Mouse (Mus musculus) forebrain, embryonic 16.5 days (tissue): ENCODE measurements at regions not wholly inside any gene's neighbourhood (a gene's known extent, or its start where the extent isn't known, plus 50 kb on each side); places are given as distances from the start of the nearest gene placed in this dataset.

Experiments used
- ATAC-seq: fragments of 200-750 bp; cut with Nextera tagmentation; 2 replicates; pipeline ENCODE4 v1.8.0; 2017; ENCODE audit warnings: mild to moderate bottlenecking, moderate library complexity
- H3K27ac ChIP-seq: fragments of 300-500 bp; sonication (generic); 2 replicates; pipeline ENCODE4 v1.5.1; 2014; ENCODE audit warnings: low read length, control low read depth
- H3K27me3 ChIP-seq: fragments of 300-500 bp; sonication (generic); replicated peaks from 2 replicates; pipeline ENCODE4 v1.6.1; 2014; ENCODE audit warnings: low read length; ENCODE audit not compliant: control insufficient read depth, insufficient read depth
- H3K36me3 ChIP-seq: fragments of 300-500 bp; sonication (generic); 2 replicates; pipeline ENCODE4 v1.6.1; 2014; ENCODE audit not compliant: control insufficient read depth, insufficient read depth
- H3K4me1 ChIP-seq: fragments of 300-500 bp; sonication (generic); replicated peaks from 2 replicates; pipeline ENCODE4 v1.6.1; 2014; ENCODE audit warnings: low read length; ENCODE audit not compliant: control insufficient read depth, insufficient read depth
- H3K4me2 ChIP-seq: fragments of 300-500 bp; sonication (generic); 2 replicates; pipeline ENCODE4 v1.6.1; 2014; ENCODE audit warnings: mild to moderate bottlenecking, low read length, control low read depth
- H3K4me3 ChIP-seq: fragments of 300-500 bp; sonication (generic); replicated peaks from 2 replicates; pipeline ENCODE4 v1.5.1; 2014; ENCODE audit warnings: mild to moderate bottlenecking, low read length, control low read depth
- H3K9ac ChIP-seq: fragments of 300-500 bp; sonication (generic); replicated peaks from 2 replicates; pipeline ENCODE4 v1.6.1; 2014; ENCODE audit warnings: low read depth, low read length, control low read depth
- H3K9me3 ChIP-seq: fragments of 300-500 bp; sonication (generic); 2 replicates; pipeline ENCODE4 v1.6.1; 2016; ENCODE audit warnings: low read length; ENCODE audit not compliant: control insufficient read depth
- whole genome bisulfite sequencing: fragments of 180-500 bp; shearing (Covaris S2); extraction: QIAGEN DNeasy Blood & Tissue Kit; methylation state at CpG from one replicate; pipeline ENCODE4 v1.1.7; 2014; 5-methylcytosine and 5-hydroxymethylcytosine counted together

DNA sequence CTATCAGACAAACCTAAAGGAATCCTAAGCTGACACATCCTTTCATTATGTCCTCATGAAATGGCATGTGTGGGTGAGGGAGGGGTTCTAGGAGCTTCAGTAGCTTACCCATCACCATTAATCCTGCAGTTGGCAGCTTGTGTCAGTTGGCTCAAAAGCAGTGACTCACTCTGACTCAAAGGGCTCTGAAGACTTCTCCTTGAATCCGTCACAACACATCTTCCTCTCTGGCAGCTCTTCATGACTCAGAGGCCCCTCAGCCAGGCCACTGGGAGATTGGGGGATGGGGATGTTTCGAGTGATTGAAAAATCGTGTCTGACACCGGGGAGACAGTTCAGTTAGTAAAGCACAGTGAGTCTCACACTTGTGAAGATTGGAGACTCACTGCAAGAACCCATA is 90.2 kb upstream of the Irf2bp2 start:
- WGBS: 71% methylated on average over 4 of the region's 4 CpGs

GRCm38 (mm10) chr8:126683555-126683947 is 89.8 kb upstream of the Irf2bp2 start:
- ATAC-seq: no peak
- H3K36me3 ChIP-seq: no peaks in the 10 kb centered on the region

More for the DNA sequence above, 90.2 kb upstream of the Irf2bp2 start:
- ATAC-seq: no peak
- Histone ChIP-seq H3K4me1 (peaks cover 3% of the 10 kb centered on the region; the same call in 1 of the 2 replicates), H3K36me3 (no peaks in the 10 kb centered on the region), H3K9me3 (no peaks in the 10 kb centered on the region), H3K27ac (no peak overlapping the region), H3K4me3 (no peak overlapping the region), H3K4me2 (no peak overlapping the region), H3K27me3 (no peaks in the 10 kb centered on the region), H3K9ac (no peak overlapping the region)

DNA sequence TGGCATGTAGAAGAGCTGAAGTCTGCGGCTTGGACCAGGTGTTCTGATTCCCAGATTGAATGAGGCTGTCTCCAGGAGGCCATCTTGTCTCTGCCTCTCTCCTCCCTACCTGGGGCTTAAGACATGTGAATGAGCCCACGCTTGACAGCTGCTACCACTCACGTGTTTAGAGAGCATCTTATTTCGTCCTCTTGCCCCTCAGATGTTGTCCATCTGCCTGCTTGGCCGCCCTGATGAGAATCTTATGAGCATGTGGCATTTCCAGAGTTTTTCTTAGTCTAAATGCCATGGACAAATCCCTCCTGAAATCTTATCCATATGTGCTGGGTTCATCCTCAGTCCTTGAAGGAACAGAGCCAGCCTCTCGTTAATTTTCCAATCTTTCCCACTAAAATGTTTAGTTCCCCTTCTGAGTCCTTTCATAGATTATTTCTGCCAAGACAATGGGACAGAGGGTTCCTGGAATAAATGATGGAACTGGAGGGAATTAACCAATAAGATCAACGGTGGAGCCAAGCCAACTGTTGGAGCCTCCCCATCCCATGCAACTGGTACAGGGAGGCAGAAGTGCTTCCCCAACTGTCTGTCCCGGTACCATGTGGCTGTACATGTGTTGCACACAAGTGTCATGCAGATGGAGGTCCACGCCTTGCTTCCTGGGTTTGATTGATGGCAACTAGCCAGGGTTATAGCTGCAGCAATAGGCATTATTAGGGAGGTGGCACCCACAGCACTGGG is 89.2 kb upstream of the Irf2bp2 start:
- no peak overlapping the region for H3K4me2 ChIP-seq
- no peaks in the 10 kb centered on the region for H3K36me3 ChIP-seq
- WGBS: 60% methylated on average over 9 of the region's 9 CpGs
- H3K9me3 ChIP-seq: no peaks in the 10 kb centered on the region
- H3K4me1 ChIP-seq: peaks cover 8% of the 10 kb centered on the region
- H3K4me3 ChIP-seq: no peak overlapping the region
- no peaks in the 10 kb centered on the region for H3K27me3 ChIP-seq
- H3K27ac ChIP-seq: peak overlapping the region; percentile 21; the same call in 1 of the 2 replicates
- ATAC-seq: peak; percentile 43; the same call in 1 of the 2 replicates
- no peak overlapping the region for H3K9ac ChIP-seq

More at GRCm38 (mm10) chr8:126683555-126683947, 89.8 kb upstream of the Irf2bp2 start:
- Histone ChIP-seq H3K4me3 (no peak overlapping the region), H3K27me3 (no peaks in the 10 kb centered on the region), H3K4me2 (no peak overlapping the region), H3K27ac (peak overlapping the region; percentile 21; the same call in 1 of the 2 replicates), H3K9me3 (no peaks in the 10 kb centered on the region), H3K4me1 (peaks cover 5% of the 10 kb centered on the region; the same call in 1 of the 2 replicates), H3K9ac (no peak overlapping the region)
- WGBS: 71% methylated on average over 2 of the region's 2 CpGs

GRCm38 (mm10) chr8:126681948-126682651 is 88.3 kb upstream of the Irf2bp2 start:
- H3K9me3 ChIP-seq: no peaks in the 10 kb centered on the region
- H3K36me3 ChIP-seq: no peaks in the 10 kb centered on the region
- no peak overlapping the region for H3K4me3 ChIP-seq
- no peak overlapping the region for H3K9ac ChIP-seq
- no peak for ATAC-seq
- H3K27me3 ChIP-seq: no peaks in the 10 kb centered on the region
- WGBS: 31% methylated on average over 6 of the region's 6 CpGs
- H3K4me1 ChIP-seq: peaks cover 10% of the 10 kb centered on the region
- H3K4me2 ChIP-seq: no peak overlapping the region
- H3K27ac ChIP-seq: no peak overlapping the region

- H3K4me1 ChIP-seq: peaks cover 7% of the 10 kb centered on the region; the same call in 1 of the 2 replicates
- H3K4me2 ChIP-seq: no peak overlapping the region
- peak overlapping the region; percentile 43; the same call in 1 of the 2 replicates for H3K27ac ChIP-seq
- no peaks in the 10 kb centered on the region for H3K27me3 ChIP-seq
- H3K4me3 ChIP-seq: no peak overlapping the region
- 64% methylated on average over 13 of the region's 13 CpGs for WGBS
- H3K36me3 ChIP-seq: no peaks in the 10 kb centered on the region
- peak; percentile 79 for ATAC-seq
- H3K9ac ChIP-seq: no peak overlapping the region
- H3K9me3 ChIP-seq: no peaks in the 10 kb centered on the region
These were observed 84.4 kb upstream of the Irf2bp2 start for GRCm38 (mm10) chr8:126678004-126678751.

DNA sequence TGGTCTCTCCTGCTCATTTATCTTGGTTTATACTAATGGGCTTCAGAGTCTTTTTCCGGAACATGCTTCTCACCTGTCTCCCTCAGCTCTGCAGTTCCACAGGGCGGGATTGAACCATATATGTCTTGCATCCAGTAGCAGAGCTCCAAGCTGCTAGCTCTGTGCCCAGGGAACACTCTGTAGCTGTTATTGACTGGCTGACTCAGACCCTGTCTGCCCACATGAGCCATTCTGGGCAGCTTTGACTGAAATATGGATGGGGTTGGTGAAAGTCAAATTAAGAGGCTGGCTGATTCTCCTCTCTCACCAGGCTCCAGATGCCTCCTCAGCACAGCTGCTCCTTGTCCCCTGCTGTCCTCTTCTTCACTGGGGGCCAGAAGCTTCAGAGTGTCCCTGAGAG is 81.4 kb upstream of the Irf2bp2 start:
- WGBS: 81% methylated on average over 2 of the region's 2 CpGs
- H3K4me1 ChIP-seq: peaks cover 7% of the 10 kb centered on the region; the same call in 1 of the 2 replicates
- no peak overlapping the region for H3K27ac ChIP-seq
- H3K27me3 ChIP-seq: no peaks in the 10 kb centered on the region
- H3K4me2 ChIP-seq: no peak overlapping the region
- no peaks in the 10 kb centered on the region for H3K36me3 ChIP-seq
- H3K4me3 ChIP-seq: no peak overlapping the region
- no peak for ATAC-seq
- no peaks in the 10 kb centered on the region for H3K9me3 ChIP-seq
- no peak overlapping the region for H3K9ac ChIP-seq

- no peak for ATAC-seq
- H3K4me2 ChIP-seq: no peak overlapping the region
These were observed 79.4 kb upstream of the Irf2bp2 start for GRCm38 (mm10) chr8:126673038-126673740.

GRCm38 (mm10) chr8:126671594-126671993 is 77.8 kb upstream of the Irf2bp2 start:
- no peak for ATAC-seq
- H3K4me3 ChIP-seq: no peak overlapping the region
- H3K27ac ChIP-seq: no peak overlapping the region
- no peaks in the 10 kb centered on the region for H3K27me3 ChIP-seq
- no peak overlapping the region for H3K9ac ChIP-seq
- WGBS: 90% methylated on average over 11 of the region's 11 CpGs
- peaks cover 25% of the 10 kb centered on the region for H3K4me1 ChIP-seq
- no peaks in the 10 kb centered on the region for H3K36me3 ChIP-seq
- no peaks in the 10 kb centered on the region for H3K9me3 ChIP-seq
- no peak overlapping the region for H3K4me2 ChIP-seq

More at GRCm38 (mm10) chr8:126673038-126673740, 79.4 kb upstream of the Irf2bp2 start:
- 70% methylated on average over 9 of the region's 9 CpGs for WGBS
- no peak overlapping the region for H3K4me3 ChIP-seq
- H3K4me1 ChIP-seq: peaks cover 13% of the 10 kb centered on the region
- no peak overlapping the region for H3K27ac ChIP-seq
- H3K9ac ChIP-seq: no peak overlapping the region
- no peaks in the 10 kb centered on the region for H3K27me3 ChIP-seq
- no peaks in the 10 kb centered on the region for H3K36me3 ChIP-seq
- H3K9me3 ChIP-seq: no peaks in the 10 kb centered on the region
